Mouse (Mus musculus) liver, postnatal 0 days (tissue): ENCODE measurements around the gene Sart3.

Experiments used
- CTCF ChIP-seq: sonication (generic); IDR thresholded peaks from 2 replicates; pipeline ENCODE4 v1.5.1; 2016; ENCODE audit warnings: antibody characterized with exemption, low read depth
- EP300 ChIP-seq: IDR thresholded peaks from 2 replicates; pipeline ENCODE4 v1.6.1; 2016; ENCODE audit warnings: antibody characterized with exemption, low read depth, mild to moderate bottlenecking

DNA sequence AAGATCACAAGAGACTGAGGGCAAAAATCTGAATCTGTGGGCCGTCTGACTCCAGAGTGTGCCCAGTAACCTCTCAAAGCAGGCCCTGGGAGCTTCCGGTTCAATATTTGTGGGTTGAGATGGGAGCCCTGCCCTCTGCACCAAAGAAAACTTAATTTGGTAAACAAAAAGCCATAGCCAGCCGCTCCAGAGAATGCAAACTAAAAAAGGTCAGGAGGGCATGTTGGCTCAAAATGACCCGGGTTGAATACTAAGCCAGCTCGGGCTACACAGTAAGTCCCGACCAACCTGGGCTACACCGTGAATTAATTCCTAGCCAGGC lies 37.3 kb downstream of the Sart3 start:
- TF ChIP-seq CTCF (no peak), EP300 (no peak)
